Mouse (Mus musculus) forebrain, embryonic 13.5 days (tissue): ENCODE data around the gene Gm12886. TPM values are rescaled to one million over a fixed set of nuclear protein-coding genes. Genes with fewer than 3 reads are reported as not detected.

Source experiments
- ATAC-seq: fragments of 200-750 bp; cut with Nextera tagmentation; 2 replicates; pipeline ENCODE4 v1.8.0; 2017
- H3K27ac ChIP-seq: fragments of 300-500 bp; sonication (generic); 2 replicates; pipeline ENCODE4 v1.5.1; 2015; ENCODE audit warnings: inconsistent platforms, mild to moderate bottlenecking, moderate library complexity
- H3K27me3 ChIP-seq: fragments of 300-500 bp; sonication (generic); 2 replicates; pipeline ENCODE4 v1.6.1; 2015; ENCODE audit warnings: mild to moderate bottlenecking, inconsistent platforms
- H3K36me3 ChIP-seq: fragments of 300-500 bp; sonication (generic); 2 replicates; pipeline ENCODE4 v1.6.1; 2015; ENCODE audit warnings: mild to moderate bottlenecking, inconsistent platforms; ENCODE audit not compliant: poor library complexity, severe bottlenecking
- H3K4me1 ChIP-seq: fragments of 300-500 bp; sonication (generic); 2 replicates; pipeline ENCODE4 v1.6.1; 2015; ENCODE audit warnings: inconsistent platforms
- H3K4me2 ChIP-seq: fragments of 300-500 bp; sonication (generic); 2 replicates; pipeline ENCODE4 v1.6.1; 2015; ENCODE audit warnings: inconsistent platforms, mild to moderate bottlenecking, moderate library complexity
- H3K4me3 ChIP-seq: fragments of 300-500 bp; sonication (generic); 2 replicates; pipeline ENCODE4 v1.5.1; 2015; ENCODE audit warnings: mild to moderate bottlenecking, inconsistent platforms
- H3K9ac ChIP-seq: fragments of 300-500 bp; sonication (generic); 2 replicates; pipeline ENCODE4 v1.6.1; 2015; ENCODE audit warnings: mild to moderate bottlenecking, inconsistent platforms
- H3K9me3 ChIP-seq: fragments of 300-500 bp; sonication (generic); replicated peaks from 2 replicates; pipeline ENCODE4 v1.6.1; 2016; ENCODE audit warnings: inconsistent platforms
- WGBS: fragments of 180-500 bp; shearing (Covaris S2); methylation state at CpG from one replicate; pipeline ENCODE4 v1.1.7; 2015; 5-methylcytosine and 5-hydroxymethylcytosine counted together
- polyA plus RNA-seq: library from polyadenylated mRNA; unstranded; fragments of >200 nt; fragmentation: Nextera tagmentation; extraction: Ambion mirVana; gene quantifications from 2 replicates; pipeline ENCODE4 v1.2.1, GENCODE M21; 2015

The Gm12886 gene
- not detected in 2 replicates for polyA plus RNA-seq

DNA sequence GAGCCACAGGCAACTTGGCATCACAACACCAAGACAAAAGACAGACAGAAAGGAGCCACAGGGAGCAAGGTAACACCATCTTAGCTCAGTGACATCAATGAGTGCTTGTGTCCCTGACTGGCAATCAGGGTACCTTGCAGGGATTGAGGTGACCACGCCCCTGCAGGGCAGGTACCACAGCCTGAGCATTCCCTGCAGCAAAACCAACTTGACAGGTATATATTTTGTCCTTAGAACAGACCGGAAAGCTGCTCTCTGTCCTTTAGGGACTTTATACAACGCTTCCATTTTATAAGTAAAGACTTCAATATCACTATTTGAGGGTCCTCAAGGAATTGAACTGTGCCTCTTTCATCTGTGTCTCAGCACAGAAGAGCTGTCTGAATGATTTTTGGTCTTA is at the start of gene Gm12886:
Gene Gm12886 (minus strand): TSS at position 101 of the 400 bp plus-strand sequence.
- Histone ChIP-seq H3K4me3 (no peak within 1 kb of the TSS), H3K27ac (no peak within 1 kb of the TSS), H3K27me3 (no peaks in the 10 kb centered on the region), H3K9me3 (peaks cover 46% of the 10 kb centered on the region), H3K4me1 (no peaks in the 10 kb centered on the region), H3K9ac (no peak within 1 kb of the TSS), H3K36me3 (no peaks in the 10 kb centered on the region), H3K4me2 (no peak within 1 kb of the TSS)
- ATAC-seq = no peak
- 63% methylated on average over 3 of the region's 3 CpGs for WGBS

Other genes with a start within 250 kb of the Gm12886 start
- 27.5 and 31.7 TPM in 2 replicates for gene Rlf, start 208.0 kb downstream of the Gm12886 start, polyA plus RNA-seq
- gene Gm12888, start 98.2 kb downstream of the Gm12886 start, polyA plus RNA-seq = not detected in 2 replicates
- not detected in 2 replicates for gene Gm12887, start 199.0 kb upstream of the Gm12886 start, polyA plus RNA-seq